Mouse (Mus musculus): ENCODE results near the gene Cit.

GRCm38 (mm10) chr5:115954549-115954948 is 109.5 kb downstream of the Cit start:
- no peak for TF ChIP-seq EP300 (IDR thresholded peaks at IDR 0.05)
- TF ChIP-seq CTCF (IDR thresholded peaks at IDR 0.05), result no peak
